Mouse (Mus musculus) cerebellum, postnatal 36 days (tissue): Measurements from ENCODE around the gene Ifi214.
"Not testable (repeated sequence)": the region's sequence is repeated elsewhere in the genome, so short reads cannot be mapped to it uniquely, and the experiment has no call there.

Experiments
- DNase-seq, 2 experiments: peaks; one replicate each; pipeline ENCODE4 v3.0.0; 2021 to 2022; ENCODE audit warnings: mixed read lengths in 2 of 2

The Ifi214 gene

DNA sequence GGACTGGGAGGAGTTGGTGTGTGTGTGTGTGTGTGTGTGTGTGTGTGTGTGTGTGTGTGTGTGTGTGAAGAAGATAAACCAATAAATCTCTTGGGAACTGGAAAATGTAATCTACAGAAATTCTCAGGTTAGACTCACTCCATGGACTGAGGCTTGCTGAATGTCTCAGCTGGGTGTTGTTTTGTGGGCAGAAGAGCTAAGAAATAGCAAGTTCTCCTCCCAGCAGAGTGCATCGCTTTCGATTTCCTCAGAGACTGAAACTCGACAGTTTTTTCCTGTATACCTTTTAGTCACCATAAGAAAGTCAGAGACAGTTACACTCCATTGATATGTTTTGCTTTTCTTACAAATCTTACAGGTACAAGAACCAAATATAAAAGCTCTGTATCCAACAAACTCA, at the start of gene Ifi214:
Ifi214 (minus strand) TSS at position 167 of the 400 bp plus-strand sequence.
- DNase-seq: not testable (repeated sequence)

GRCm38 (mm10) chr1:173579921-173580585, 44.3 kb upstream of the Ifi214 start:
- no peak for DNase-seq

DNA sequence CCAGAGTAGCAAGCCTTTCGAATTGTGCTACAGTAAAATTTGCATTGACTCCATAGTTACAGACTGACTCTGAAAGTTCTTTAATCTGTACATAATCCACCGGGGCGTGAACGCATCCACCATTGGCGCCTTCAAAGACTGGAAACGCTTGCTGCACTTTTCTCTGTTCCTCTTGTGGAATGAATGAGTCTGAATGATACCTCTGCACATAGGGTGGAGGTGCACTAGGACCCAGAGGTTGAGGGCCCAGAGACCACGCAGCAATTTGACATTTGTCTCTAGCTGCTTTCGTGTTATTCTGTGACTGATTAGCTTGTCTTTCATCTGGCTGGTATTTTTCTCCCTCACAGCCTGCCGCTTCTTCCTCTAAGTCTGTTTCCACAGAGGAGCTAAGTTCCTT, 43.3 kb upstream of the Ifi214 start:
- DNase-seq: no peak

DNA sequence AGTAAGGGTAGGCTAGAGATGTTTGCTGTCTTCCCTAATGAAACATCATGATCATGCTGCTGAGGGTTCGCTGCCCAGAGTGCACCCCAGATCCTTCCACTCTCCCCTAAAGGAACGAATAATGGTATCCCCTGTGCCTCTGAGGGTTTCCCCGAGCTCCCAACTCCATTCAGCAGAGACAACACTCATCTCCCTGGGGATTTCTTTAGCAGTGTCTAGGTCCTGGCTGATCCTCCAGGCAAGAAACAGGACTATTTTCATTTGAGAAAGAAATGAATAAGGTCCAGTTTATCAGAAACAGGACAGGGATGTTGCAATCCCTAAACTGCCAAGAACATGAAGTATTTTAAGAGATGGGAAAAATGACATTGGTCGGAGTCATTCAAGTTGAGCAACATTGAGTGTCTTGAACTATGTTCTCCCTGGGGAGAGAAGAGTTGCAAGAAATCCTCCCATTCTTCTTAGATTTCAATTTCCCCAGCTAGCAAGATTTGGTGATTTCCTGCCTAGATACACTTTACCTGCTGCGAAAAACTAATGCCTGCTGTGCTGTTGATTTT, 14.8 kb upstream of the Ifi214 start:
- DNase-seq: not testable (repeated sequence)

DNA sequence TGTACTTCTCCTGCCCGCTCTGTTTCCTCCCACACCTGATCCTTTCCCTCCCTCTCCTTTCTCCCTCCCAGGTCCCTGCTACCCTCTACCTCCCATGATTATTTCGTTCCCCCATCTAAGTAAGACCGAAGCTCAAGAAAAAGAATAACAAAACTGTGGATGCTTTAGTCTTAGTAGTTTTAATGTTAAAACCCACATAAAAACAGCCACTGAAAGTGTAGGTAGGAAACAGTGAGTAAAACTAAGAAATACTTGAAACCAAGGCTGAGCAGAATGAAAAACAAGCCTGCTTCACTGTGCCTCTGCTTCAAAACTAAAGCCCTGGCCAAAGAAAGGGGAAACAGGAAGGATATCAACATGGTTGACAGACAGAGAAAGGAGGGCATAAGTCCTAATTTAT, 13.0 kb upstream of the Ifi214 start:
- DNase-seq: not testable (repeated sequence)

- no peak for DNase-seq
Measured at GRCm38 (mm10) chr1:173521452-173521851, 14.3 kb downstream of the Ifi214 start.

DNA sequence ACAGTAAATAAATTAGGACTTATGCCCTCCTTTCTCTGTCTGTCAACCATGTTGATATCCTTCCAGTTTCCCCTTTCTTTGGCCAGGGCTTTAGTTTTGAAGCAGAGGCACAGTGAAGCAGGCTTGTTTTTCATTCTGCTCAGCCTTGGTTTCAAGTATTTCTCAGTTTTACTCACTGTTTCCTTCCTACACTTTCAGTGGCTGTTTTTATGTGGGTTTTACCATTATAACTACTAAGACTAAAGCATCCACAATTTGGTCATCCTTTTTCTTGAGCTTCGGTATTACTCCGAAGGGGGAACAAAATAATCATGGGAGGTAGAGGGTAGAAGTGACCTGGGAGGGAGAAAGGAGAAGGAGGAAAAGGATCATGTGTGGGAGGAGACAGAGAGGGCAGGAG, 25.2 kb downstream of the Ifi214 start:
- not testable (repeated sequence) for DNase-seq

GRCm38 (mm10) chr1:173491483-173491882, 44.3 kb downstream of the Ifi214 start:
- DNase-seq: not testable (repeated sequence)

GRCm38 (mm10) chr1:173490812-173491480, 44.8 kb downstream of the Ifi214 start, which contains the start of gene Ifi206:
TSS of gene Ifi206 (minus strand) at chr1:173491041.
- DNase-seq: not testable (repeated sequence)

GRCm38 (mm10) chr1:173481182-173481574, 54.6 kb downstream of the Ifi214 start:
- DNase-seq: not testable (repeated sequence)

GRCm38 (mm10) chr1:173480399-173481181, 55.2 kb downstream of the Ifi214 start:
- not testable (repeated sequence) for DNase-seq
